Mouse (Mus musculus) midbrain, embryonic 15.5 days (tissue): ENCODE results near the gene Thoc5. TPM values are rescaled to one million over a fixed set of nuclear protein-coding genes. Genes with fewer than 3 reads are reported as not detected.

Experiments used
- ATAC-seq: fragments of 200-750 bp; cut with Nextera tagmentation; replicated peaks from 2 replicates; pipeline ENCODE4 v1.8.0; 2017; ENCODE audit warnings: moderate TSS enrichment
- H3K27ac ChIP-seq: fragments of 300-500 bp; sonication (generic); 2 replicates; pipeline ENCODE4 v1.5.1; 2015; ENCODE audit warnings: mild to moderate bottlenecking, inconsistent platforms
- H3K27me3 ChIP-seq: fragments of 300-500 bp; sonication (generic); replicated peaks from 2 replicates; pipeline ENCODE4 v1.6.1; 2015; ENCODE audit warnings: inconsistent platforms
- H3K36me3 ChIP-seq: fragments of 300-500 bp; sonication (generic); replicated peaks from 2 replicates; pipeline ENCODE4 v1.6.1; 2015; ENCODE audit warnings: inconsistent platforms
- H3K4me1 ChIP-seq: fragments of 300-500 bp; sonication (generic); 2 replicates; pipeline ENCODE4 v1.6.1; 2015; ENCODE audit warnings: inconsistent platforms
- H3K4me2 ChIP-seq: fragments of 300-500 bp; sonication (generic); 2 replicates; pipeline ENCODE4 v1.6.1; 2015; ENCODE audit warnings: inconsistent platforms, mild to moderate bottlenecking, moderate library complexity
- H3K4me3 ChIP-seq: fragments of 300-500 bp; sonication (generic); 2 replicates; pipeline ENCODE4 v1.5.1; 2015; ENCODE audit warnings: mild to moderate bottlenecking, inconsistent platforms
- H3K9ac ChIP-seq: fragments of 300-500 bp; sonication (generic); 2 replicates; pipeline ENCODE4 v1.6.1; 2015; ENCODE audit warnings: mild to moderate bottlenecking, inconsistent platforms
- H3K9me3 ChIP-seq: fragments of 300-500 bp; sonication (generic); 2 replicates; pipeline ENCODE4 v1.6.1; 2016; ENCODE audit warnings: inconsistent platforms
- WGBS: fragments of 180-500 bp; shearing (Covaris S2); methylation state at CpG from one replicate; pipeline ENCODE4 v1.1.7; 2015; ENCODE audit warnings: mixed read lengths; 5-methylcytosine and 5-hydroxymethylcytosine counted together
- polyA plus RNA-seq: library from polyadenylated mRNA; unstranded; fragments of >200 nt; fragmentation: Nextera tagmentation; extraction: Ambion mirVana; gene quantifications from 2 replicates; pipeline ENCODE4 v1.2.1, GENCODE M21; 2015

Gene Thoc5
- 58.2 and 59.7 TPM in 2 replicates for polyA plus RNA-seq

DNA sequence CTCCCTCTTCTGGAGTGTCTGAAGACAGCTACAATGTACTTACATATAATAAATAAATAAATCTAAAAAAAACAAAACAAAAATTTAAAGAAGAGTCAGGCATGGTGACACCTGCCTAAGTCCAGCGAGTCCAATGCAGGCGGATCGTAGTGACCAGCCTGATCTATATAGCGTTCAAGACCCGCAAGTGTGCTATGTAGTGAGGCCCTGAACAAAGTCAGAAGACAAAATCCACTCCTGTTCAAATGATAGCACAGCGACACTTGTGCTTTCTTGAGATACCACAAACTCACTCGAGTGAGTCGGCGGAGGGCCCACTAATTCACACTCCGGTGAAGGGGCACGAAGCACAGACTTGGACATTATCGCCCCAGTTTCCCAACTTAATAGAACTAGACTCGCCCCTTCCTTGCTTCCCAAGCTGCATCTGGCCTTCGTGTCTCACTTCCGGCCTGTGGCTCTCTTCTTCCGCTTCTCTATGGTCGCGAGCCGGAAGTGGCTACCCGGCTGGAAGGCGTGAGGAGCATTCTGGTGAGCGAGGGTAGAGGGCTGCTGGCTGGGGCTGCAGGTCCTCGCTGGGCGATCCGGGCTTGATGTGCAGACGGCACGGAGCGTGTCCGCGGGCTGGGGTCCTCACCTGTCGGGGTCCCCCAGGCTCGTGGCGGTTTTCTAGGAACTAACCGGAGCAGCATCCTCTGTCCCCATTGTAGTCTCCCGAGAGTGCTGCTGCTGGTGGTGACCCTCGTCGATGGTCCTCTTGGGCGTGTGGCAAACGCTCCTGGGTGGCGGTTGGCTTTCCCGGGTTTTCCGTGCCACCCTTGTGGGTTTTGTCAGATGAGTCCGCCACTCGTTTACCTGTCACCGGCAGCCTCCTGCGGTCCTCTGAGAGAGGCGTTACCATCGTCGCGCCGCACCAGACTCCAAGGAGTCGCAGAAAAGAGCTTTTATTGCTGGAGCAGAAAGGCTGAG, at the start of gene Thoc5:
Gene Thoc5 (plus strand): TSS at position 473 of the 969 bp plus-strand sequence.
- H3K4me1 ChIP-seq, result peaks cover 11% of the 10 kb centered on the region
- H3K4me3 ChIP-seq, result peak within 1 kb of the TSS; percentile 56
- H3K9ac ChIP-seq, result peak within 1 kb of the TSS; percentile 70
- peaks cover 35% of the 10 kb centered on the region; the same call in 1 of the 2 replicates for H3K36me3 ChIP-seq
- no peaks in the 10 kb centered on the region for H3K9me3 ChIP-seq
- H3K4me2 ChIP-seq, result peak within 1 kb of the TSS; percentile 64
- peak; percentile 95 for ATAC-seq
- H3K27me3 ChIP-seq, result no peaks in the 10 kb centered on the region
- WGBS, result 3% methylated on average over 52 of the region's 52 CpGs
- peak within 1 kb of the TSS; percentile 81 for H3K27ac ChIP-seq

DNA sequence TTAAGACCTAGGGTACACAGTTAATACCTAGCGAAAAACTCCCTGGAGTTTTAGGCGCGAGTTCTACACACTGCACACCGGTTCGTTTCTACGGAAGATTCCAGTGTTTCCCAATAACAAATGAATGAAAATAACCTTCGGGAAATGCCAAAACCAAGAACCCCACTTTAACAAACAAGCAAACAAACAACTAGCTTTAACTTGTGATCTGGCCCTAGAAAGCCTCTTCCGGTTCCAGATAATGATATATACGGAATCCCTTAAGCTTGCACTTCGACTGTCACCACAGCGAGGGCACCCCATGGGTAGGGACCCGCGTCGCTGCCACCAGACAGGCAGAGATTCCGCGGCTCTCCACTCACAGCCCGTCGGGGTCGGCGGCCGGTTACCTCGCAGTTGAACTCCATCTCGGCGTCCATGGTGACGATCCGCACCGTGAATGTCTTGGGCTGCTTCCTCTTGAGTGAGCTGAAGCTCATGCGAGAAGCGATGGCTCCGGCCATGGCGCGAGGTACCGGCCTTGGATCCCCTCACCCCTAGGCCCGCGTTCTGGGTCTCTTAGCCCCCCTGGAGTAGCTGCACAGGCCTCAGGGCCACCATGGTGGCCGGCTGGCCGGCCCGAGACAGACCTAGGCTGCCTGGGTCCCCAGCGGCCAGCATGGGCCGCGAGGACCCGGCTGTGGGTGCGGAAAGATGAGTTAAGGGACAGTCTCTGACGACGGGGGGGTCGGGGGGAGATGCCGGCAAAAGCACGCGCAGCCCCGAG, 46.5 kb upstream of the Thoc5 start:
- H3K4me1 ChIP-seq, result peaks cover 22% of the 10 kb centered on the region
- under 1% methylated on average over 50 of the region's 50 CpGs for WGBS
- no peaks in the 10 kb centered on the region for H3K27me3 ChIP-seq
- peak overlapping the region; percentile 76 for H3K4me3 ChIP-seq
- peak overlapping the region; percentile 54 for H3K4me2 ChIP-seq
- no peaks in the 10 kb centered on the region for H3K36me3 ChIP-seq
- H3K27ac ChIP-seq, result peak overlapping the region; percentile 73
- ATAC-seq, result no peak; the same call in 1 of the 2 replicates
- H3K9me3 ChIP-seq, result no peaks in the 10 kb centered on the region
- peak overlapping the region; percentile 77 for H3K9ac ChIP-seq

DNA sequence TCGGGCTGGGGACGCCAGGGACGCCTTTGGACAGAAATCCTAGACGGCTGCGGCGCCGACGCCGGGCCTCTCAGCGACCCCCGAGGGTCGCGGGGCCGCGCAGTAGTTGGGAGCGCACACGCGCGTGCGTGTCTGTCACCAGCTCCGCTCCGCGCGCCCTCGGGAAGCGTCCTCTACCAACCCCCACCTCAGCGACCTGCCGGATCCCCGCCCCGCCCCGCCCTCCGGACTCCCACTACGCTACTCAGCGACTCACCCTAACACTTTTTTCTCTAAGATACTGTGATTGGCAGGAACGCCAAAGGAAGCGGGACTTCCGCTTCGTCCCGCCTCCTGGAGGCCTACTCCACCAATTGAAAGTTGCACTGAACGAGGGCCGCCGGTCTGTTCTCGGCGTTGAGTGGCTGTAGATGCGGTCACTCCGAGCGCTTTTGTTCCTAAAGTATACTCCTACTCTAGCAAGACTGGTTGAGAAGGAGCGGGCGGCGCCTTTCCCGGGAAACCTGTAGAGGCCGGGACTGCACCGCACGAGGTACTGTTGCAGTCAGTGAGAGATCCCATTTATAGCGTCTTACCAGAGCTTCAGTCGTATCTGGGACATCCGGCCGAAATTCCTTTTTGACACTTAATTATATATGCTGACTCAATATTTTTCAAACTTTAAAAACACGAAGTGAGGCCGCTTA, 45.7 kb upstream of the Thoc5 start, which contains the start of gene Nf2:
Gene Nf2 (minus strand): TSS at position 279 of the 686 bp plus-strand sequence.
- Histone ChIP-seq H3K4me1 (peaks cover 22% of the 10 kb centered on the region), H3K27ac (peak within 1 kb of the TSS; percentile 73), H3K9ac (peak within 1 kb of the TSS; percentile 77), H3K27me3 (no peaks in the 10 kb centered on the region), H3K4me2 (peak within 1 kb of the TSS; percentile 54), H3K9me3 (no peaks in the 10 kb centered on the region), H3K36me3 (no peaks in the 10 kb centered on the region), H3K4me3 (peak within 1 kb of the TSS; percentile 76)
- ATAC-seq, result peak; percentile 99
- WGBS, result under 1% methylated on average over 60 of the region's 60 CpGs

DNA sequence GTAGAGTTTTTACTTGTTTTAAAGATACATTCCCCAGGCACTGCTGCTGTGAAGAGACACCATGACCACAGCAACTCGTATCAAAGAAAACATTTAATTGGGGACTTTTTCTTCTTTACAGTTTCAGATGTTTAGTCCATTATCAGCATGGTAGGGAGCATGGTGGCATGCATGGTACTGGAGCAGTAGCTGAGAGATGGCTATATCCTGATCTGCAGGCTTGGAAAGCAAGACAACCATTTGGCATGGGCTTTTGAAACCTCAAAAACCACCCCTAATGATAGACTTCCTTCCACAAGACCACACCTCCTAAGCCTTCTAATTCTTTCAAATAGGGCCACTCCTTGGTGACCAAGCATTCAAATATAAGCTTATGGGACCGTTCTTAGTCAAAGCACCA, 44.7 kb upstream of the Thoc5 start:
- Histone ChIP-seq H3K27ac (no peak overlapping the region), H3K4me1 (peaks cover 22% of the 10 kb centered on the region), H3K36me3 (no peaks in the 10 kb centered on the region), H3K27me3 (no peaks in the 10 kb centered on the region), H3K9ac (no peak overlapping the region), H3K9me3 (no peaks in the 10 kb centered on the region), H3K4me2 (no peak overlapping the region), H3K4me3 (no peak overlapping the region)
- WGBS, result 96% methylated on average over 2 of the region's 2 CpGs
- ATAC-seq, result no peak

DNA sequence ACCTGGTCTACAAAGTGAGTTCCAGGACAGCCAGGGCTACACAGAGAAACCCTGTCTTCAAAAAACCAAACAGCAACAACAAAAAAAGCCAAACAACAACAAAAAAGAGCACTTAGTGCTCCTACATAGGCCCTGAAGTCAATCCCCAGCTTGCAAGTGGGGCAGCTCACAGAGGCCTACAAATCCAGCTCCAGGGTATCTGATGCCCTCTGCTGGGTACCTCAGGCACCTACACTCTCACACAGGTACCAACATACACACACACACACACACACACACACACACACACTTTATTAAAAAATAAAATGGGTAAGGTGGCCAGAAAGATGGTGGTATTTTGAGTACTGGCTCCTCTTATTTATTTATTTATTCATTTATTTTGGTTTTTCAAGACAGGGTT, 42.1 kb upstream of the Thoc5 start:
- Histone ChIP-seq H3K36me3 (no peaks in the 10 kb centered on the region), H3K9ac (no peak overlapping the region), H3K4me1 (peaks cover 6% of the 10 kb centered on the region), H3K9me3 (no peaks in the 10 kb centered on the region), H3K27me3 (no peaks in the 10 kb centered on the region), H3K4me3 (no peak overlapping the region), H3K4me2 (no peak overlapping the region), H3K27ac (no peak overlapping the region)
- ATAC-seq, result no peak

DNA sequence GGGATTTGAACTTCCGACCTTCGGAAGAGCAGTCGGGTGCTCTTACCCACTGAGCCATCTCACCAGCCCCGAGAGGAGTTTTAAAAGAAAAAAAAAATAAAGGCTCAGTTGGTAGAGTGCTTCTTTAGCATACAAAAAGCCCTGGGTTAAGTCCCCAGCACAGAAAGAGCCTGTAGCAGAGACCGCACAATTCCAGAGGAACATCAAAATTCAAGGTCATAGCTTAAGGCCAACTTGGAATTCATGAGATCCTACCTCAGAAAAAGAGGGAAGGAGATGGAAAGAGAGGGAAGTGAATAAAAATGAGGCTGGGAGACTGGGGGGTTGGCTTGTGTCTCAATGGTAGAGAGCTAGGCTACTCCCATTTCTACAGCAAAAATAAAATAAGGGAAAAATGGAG, 40.9 kb upstream of the Thoc5 start:
- Histone ChIP-seq H3K4me1 (no peaks in the 10 kb centered on the region), H3K9ac (no peak overlapping the region), H3K9me3 (no peaks in the 10 kb centered on the region), H3K4me3 (no peak overlapping the region), H3K27ac (no peak overlapping the region), H3K36me3 (no peaks in the 10 kb centered on the region), H3K27me3 (no peaks in the 10 kb centered on the region), H3K4me2 (no peak overlapping the region)
- WGBS, result 89% methylated on average over 5 of the region's 5 CpGs
- ATAC-seq, result no peak

DNA sequence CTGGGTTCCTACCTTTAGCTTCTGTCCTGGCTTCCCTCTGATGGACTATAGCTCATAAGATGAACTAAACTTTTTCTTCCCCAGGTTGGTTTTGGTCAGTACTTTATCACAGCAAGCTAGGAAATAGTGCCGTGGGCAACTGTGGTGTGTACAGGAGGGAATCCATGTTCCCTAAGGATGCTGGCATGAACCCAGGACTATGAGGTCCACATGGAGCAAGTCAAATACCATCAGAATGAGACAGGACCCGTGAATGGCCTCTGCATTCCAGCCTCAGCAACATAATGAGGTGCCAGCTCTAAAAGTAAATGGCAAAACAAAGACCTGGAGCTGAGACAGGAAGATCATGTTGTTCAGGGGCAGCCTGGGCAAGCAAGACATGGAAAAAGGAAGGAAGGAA, 36.7 kb upstream of the Thoc5 start:
- 68% methylated on average over 2 of the region's 2 CpGs for WGBS
- no peaks in the 10 kb centered on the region for H3K4me1 ChIP-seq
- no peak overlapping the region for H3K4me3 ChIP-seq
- H3K27me3 ChIP-seq, result no peaks in the 10 kb centered on the region
- no peaks in the 10 kb centered on the region for H3K9me3 ChIP-seq
- no peaks in the 10 kb centered on the region for H3K36me3 ChIP-seq
- no peak overlapping the region for H3K4me2 ChIP-seq
- H3K9ac ChIP-seq, result no peak overlapping the region
- no peak overlapping the region for H3K27ac ChIP-seq
- no peak for ATAC-seq

DNA sequence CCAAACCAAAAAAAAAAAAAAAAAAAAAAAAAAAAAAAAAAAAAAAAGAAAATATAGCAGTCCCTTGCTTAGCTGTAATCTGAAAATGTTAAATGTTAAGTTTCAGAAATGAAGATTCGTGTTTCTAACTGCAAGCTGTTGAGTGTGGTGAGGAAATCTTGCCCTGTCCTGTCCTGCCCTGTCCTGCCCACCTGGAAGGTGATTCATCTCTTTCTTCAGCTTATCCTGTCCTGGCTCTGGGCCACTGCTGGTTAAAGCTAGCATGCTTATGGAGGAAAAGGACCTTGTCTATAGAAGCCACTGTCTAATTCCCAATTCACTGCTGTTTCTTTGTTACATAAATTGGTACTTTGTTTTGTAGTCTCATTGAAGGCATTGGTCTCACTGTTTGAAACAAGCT, 34.1 kb upstream of the Thoc5 start:
- no peaks in the 10 kb centered on the region for H3K4me1 ChIP-seq
- WGBS, result 68% methylated on average over 1 of the region's 1 CpGs
- no peak overlapping the region for H3K4me2 ChIP-seq
- no peaks in the 10 kb centered on the region for H3K36me3 ChIP-seq
- H3K27ac ChIP-seq, result no peak overlapping the region
- no peaks in the 10 kb centered on the region for H3K9me3 ChIP-seq
- ATAC-seq, result no peak
- no peak overlapping the region for H3K9ac ChIP-seq
- H3K4me3 ChIP-seq, result no peak overlapping the region
- no peaks in the 10 kb centered on the region for H3K27me3 ChIP-seq

DNA sequence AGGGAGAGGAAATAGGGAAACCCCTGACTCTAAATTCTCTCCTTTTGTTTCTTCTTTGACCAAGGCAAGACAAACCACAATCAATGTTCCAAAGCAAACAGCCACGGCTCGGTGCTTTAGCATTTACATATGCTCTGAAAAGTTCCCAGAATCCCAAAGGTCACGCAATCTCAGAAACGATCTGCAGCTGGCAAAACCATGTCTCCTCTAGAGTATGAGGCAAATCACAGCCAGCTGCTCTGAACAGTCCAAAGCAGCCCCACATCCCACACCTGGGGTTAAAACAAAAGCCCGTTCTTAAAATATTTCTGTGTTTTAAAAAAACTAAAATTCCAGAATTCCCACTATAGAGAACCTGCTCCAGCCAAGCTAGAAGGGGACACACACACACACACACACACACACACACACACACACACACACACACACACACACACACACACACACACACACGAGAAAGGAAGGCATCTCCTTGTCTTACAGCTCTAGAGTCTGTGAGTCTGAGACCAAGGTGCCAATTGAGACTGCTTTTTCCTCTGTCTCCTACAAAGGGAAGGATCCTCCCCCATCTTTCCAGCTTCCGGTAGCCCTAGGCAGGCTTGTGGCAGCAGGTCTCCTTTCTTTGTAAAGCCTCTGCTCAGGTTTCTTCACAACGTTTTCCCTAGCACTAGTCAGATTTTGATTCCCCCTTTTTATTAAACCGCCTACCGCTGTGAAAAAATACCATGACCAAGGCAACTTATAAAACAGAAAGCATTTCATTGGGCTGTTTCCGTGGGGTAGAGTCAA, 33.1 kb upstream of the Thoc5 start:
- 0 out of 2 replicates have a peak overlapping the region, but pooled peaks have one; percentile 29 for H3K27ac ChIP-seq
- WGBS, result 51% methylated on average over 11 of the region's 11 CpGs
- H3K9ac ChIP-seq, result no peak overlapping the region
- no peaks in the 10 kb centered on the region for H3K27me3 ChIP-seq
- H3K4me2 ChIP-seq, result no peak overlapping the region
- H3K9me3 ChIP-seq, result no peaks in the 10 kb centered on the region
- no peaks in the 10 kb centered on the region for H3K4me1 ChIP-seq
- no peaks in the 10 kb centered on the region for H3K36me3 ChIP-seq
- no peak overlapping the region for H3K4me3 ChIP-seq
- no peak for ATAC-seq

DNA sequence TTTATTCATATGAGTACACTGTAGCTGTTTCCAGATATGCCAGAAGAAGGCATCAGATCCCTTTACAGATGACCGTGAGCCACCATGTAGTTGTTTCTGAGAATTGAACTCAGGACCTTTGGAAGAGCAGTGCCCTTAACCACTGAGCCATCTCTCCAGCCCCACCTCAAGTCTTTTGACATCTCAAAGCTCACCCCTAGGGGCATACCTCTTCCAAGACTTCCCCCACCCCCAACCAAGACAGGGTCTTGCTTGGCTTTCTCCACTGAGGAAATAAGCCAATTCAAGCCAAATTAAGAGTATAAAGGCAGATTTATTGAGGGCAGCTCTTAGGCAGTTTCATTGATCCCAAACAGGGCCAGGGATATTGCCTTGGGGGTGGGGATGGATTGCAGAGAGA, 32.4 kb upstream of the Thoc5 start:
- H3K27ac ChIP-seq, result no peak overlapping the region
- ATAC-seq, result no peak
- H3K9ac ChIP-seq, result no peak overlapping the region
- H3K27me3 ChIP-seq, result no peaks in the 10 kb centered on the region
- no peak overlapping the region for H3K4me2 ChIP-seq
- H3K4me3 ChIP-seq, result no peak overlapping the region
- no peaks in the 10 kb centered on the region for H3K36me3 ChIP-seq
- 100% methylated on average over 1 of the region's 1 CpGs for whole genome bisulfite sequencing
- H3K9me3 ChIP-seq, result no peaks in the 10 kb centered on the region
- H3K4me1 ChIP-seq, result no peaks in the 10 kb centered on the region

DNA sequence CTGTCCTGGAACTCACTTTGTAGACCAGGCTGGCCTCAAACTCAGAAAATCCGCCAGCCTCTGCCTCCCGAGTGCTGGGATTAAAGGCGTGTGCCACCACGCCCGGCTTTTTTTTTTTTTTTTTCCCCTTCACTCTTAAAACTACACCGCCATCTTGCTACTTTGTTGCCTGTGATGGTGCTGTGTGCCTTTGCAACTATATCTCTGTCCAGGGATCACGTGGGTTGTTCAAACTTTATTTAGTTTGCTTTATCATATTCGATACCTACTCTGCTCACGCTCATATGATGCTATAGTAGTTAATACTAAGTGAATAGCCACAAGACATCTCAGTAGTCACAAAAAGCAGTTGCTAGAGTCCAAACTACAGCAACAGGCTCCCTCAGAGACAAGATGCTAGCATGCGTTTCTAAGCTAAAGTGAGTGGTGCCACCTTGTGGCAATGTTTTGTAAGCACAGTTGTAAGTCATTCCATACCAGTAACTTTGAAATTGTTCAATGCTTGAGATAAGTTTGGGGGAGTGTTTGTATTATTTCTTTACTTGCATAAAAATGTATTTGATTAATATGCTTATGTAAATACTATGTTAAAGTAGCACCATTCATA, 29.4 kb upstream of the Thoc5 start:
- ATAC-seq, result no peak
- 29% methylated on average over 10 of the region's 10 CpGs for WGBS
- no peaks in the 10 kb centered on the region for H3K36me3 ChIP-seq

More for the DNA sequence above, 29.4 kb upstream of the Thoc5 start:
- H3K4me2 ChIP-seq, result no peak overlapping the region
- no peak overlapping the region for H3K9ac ChIP-seq
- no peaks in the 10 kb centered on the region for H3K4me1 ChIP-seq
- H3K4me3 ChIP-seq, result no peak overlapping the region
- H3K9me3 ChIP-seq, result no peaks in the 10 kb centered on the region
- no peaks in the 10 kb centered on the region for H3K27me3 ChIP-seq
- no peak overlapping the region for H3K27ac ChIP-seq
